Mouse (Mus musculus) embryonic fibroblast, embryonic 13.5 days (primary cell): ENCODE measurements around the gene Dynlt1f.
"Not testable (repeated sequence)": the region's sequence is repeated elsewhere in the genome, so short reads cannot be mapped to it uniquely, and the experiment has no call there.

Experiments
- CTCF ChIP-seq: IDR thresholded peaks from 2 replicates; pipeline ENCODE4 v1.5.1; 2011; ENCODE audit warnings: mild to moderate bottlenecking, control low read depth, low read length, moderate library complexity, borderline replicate concordance; ENCODE audit not compliant: insufficient read depth
- POLR2A ChIP-seq: IDR thresholded peaks from 2 replicates; pipeline ENCODE4 v1.6.1; 2011; ENCODE audit warnings: low read depth, mild to moderate bottlenecking, control low read depth, low read length, moderate library complexity

- TF ChIP-seq CTCF, POLR2A: not testable (repeated sequence)
These were observed 33.6 kb upstream of the Dynlt1f start for GRCm38 (mm10) chr17:6689344-6689743.
